Mouse (Mus musculus) forebrain, embryonic 10.5 days (tissue): ENCODE results near the gene Nploc4. TPM values are rescaled to one million over a fixed set of nuclear protein-coding genes. Genes with fewer than 3 reads are reported as not detected.
"Not testable (repeated sequence)": the region's sequence is repeated elsewhere in the genome, so short reads cannot be mapped to it uniquely, and the experiment has no call there.

Source experiments
- DNase-seq: peaks from one replicate; pipeline ENCODE4 v3.0.0-alpha.2; 2017; ENCODE audit warnings: low spot score; ENCODE audit errors: extremely low spot score
- H3K27ac ChIP-seq: fragments of 300-500 bp; sonication (generic); 2 replicates; pipeline ENCODE4 v1.5.1; 2016; ENCODE audit warnings: mild to moderate bottlenecking
- H3K27me3 ChIP-seq: fragments of 300-500 bp; sonication (generic); 2 replicates; pipeline ENCODE4 v1.6.1; 2016; ENCODE audit warnings: mild to moderate bottlenecking; ENCODE audit not compliant: poor library complexity, severe bottlenecking
- H3K36me3 ChIP-seq: fragments of 300-500 bp; sonication (generic); replicated peaks from 2 replicates; pipeline ENCODE4 v1.6.1; 2016; ENCODE audit warnings: mild to moderate bottlenecking, moderate library complexity
- H3K4me1 ChIP-seq: fragments of 300-500 bp; sonication (generic); 2 replicates; pipeline ENCODE4 v1.6.1; 2016
- H3K4me3 ChIP-seq: fragments of 300-500 bp; sonication (generic); 2 replicates; pipeline ENCODE4 v1.5.1; 2016; ENCODE audit warnings: mild to moderate bottlenecking, moderate library complexity
- H3K9me3 ChIP-seq: fragments of 300-500 bp; sonication (generic); 2 replicates; pipeline ENCODE4 v1.6.1; 2016; ENCODE audit warnings: mild to moderate bottlenecking, moderate library complexity
- WGBS: fragments of 180-500 bp; shearing (Covaris S2); methylation state at CpG from one replicate; pipeline ENCODE4 v1.1.7; 2016; 5-methylcytosine and 5-hydroxymethylcytosine counted together
- polyA plus RNA-seq: library from polyadenylated mRNA; unstranded; fragments of >200 nt; fragmentation: Nextera tagmentation; extraction: Ambion mirVana; gene quantifications from 2 replicates; pipeline ENCODE4 v1.2.1, GENCODE M21; 2016

The Nploc4 gene
- polyA plus RNA-seq, 1 experiment from 2014 or later, result 45.9 TPM

GRCm38 (mm10) chr11:120347791-120348683, 89.5 kb downstream of the Nploc4 start, which contains the start of gene Actg1:
Gene Actg1 (minus strand): TSS chr11:120348542.
- H3K27ac ChIP-seq, result peak within 1 kb of the TSS; percentile 100
- peaks cover 8% of the 10 kb centered on the region; the same call in 1 of the 2 replicates for H3K27me3 ChIP-seq
- 6% methylated on average over 102 of the region's 103 CpGs for WGBS
- peak within 1 kb of the TSS; percentile 99 for H3K4me3 ChIP-seq
- H3K9me3 ChIP-seq, result no peaks in the 10 kb centered on the region
- DNase-seq, result peak; percentile 84
- peaks cover 52% of the 10 kb centered on the region for H3K4me1 ChIP-seq
- H3K36me3 ChIP-seq, result peaks cover 25% of the 10 kb centered on the region

DNA sequence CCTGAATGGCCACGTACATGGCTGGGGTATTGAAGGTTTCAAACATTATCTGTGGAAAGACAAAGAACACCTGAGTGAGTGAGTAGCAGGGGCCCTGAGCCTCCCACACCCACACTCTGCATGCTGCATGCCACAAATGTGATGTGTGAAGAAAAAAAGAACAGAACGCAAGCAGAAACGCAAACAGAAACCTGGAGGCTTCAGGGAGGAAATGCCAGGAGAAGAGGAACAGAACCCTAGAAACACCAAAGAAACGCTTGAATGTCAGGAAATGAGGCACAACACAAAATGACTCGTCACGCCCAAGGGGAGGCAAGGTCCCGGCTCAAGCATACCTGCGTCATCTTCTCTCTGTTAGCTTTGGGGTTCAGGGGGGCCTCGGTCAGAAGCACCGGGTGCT, 90.2 kb downstream of the Nploc4 start:
- Histone ChIP-seq H3K4me1 (peaks cover 46% of the 10 kb centered on the region), H3K36me3 (peaks cover 25% of the 10 kb centered on the region), H3K9me3 (no peaks in the 10 kb centered on the region), H3K27ac (peak overlapping the region; percentile 100), H3K27me3 (peaks cover 8% of the 10 kb centered on the region; the same call in 1 of the 2 replicates), H3K4me3 (peak overlapping the region; percentile 99)
- WGBS, result 21% methylated on average over 10 of the region's 10 CpGs
- DNase-seq, result no peak

- Histone ChIP-seq H3K27ac (0 out of 2 replicates have a peak overlapping the region, but pooled peaks have one; percentile 15), H3K36me3 (peaks cover 25% of the 10 kb centered on the region), H3K4me1 (peaks cover 44% of the 10 kb centered on the region), H3K4me3 (peak overlapping the region; percentile 51)
- not testable (repeated sequence) for H3K9me3 ChIP-seq, H3K27me3 ChIP-seq, DNase-seq
- WGBS, result 85% methylated on average over 11 of the region's 13 CpGs
Measured at GRCm38 (mm10) chr11:120346383-120347034, 91.0 kb downstream of the Nploc4 start.

GRCm38 (mm10) chr11:120345067-120345681, 92.3 kb downstream of the Nploc4 start:
- Histone ChIP-seq H3K9me3 (no peaks in the 10 kb centered on the region), H3K27me3 (no peaks in the 10 kb centered on the region), H3K4me1 (peaks cover 30% of the 10 kb centered on the region), H3K36me3 (peaks cover 25% of the 10 kb centered on the region), H3K27ac (no peak overlapping the region), H3K4me3 (peak overlapping the region; percentile 19)
- no peak for DNase-seq
- 35% methylated on average over 1 of the region's 1 CpGs for WGBS

DNA sequence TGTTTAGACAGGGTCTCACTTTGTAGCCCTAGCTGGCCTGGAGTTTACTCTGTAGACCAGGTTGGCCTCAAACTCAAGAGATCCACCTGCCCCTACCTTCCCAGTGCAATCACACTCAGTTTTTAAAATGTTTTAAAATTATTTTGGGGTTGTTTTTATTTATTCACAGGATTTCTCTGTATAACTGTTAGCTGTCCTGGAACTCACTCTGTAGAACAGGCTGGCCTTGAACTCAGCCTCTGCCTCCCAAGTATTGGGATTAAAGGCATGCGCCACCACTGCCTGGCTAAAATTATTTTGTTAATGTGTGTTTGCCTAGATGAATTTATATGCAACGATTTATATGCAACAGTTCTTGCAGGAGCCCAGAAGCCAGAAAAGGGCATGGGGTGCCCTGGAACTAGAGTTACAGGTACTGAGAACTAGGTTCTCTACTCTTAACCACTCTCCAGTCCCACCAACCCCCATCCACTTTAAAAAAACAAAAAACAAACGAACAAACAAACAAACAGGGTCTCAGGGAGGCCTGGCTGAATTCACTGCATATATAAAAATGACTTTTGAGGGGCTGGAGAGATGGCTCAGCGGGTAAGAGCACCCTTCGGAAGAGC, 93.1 kb downstream of the Nploc4 start:
- Histone ChIP-seq H3K9me3 (no peaks in the 10 kb centered on the region), H3K27me3 (no peaks in the 10 kb centered on the region), H3K27ac (no peak overlapping the region), H3K4me3 (no peak overlapping the region), H3K4me1 (peaks cover 23% of the 10 kb centered on the region), H3K36me3 (peaks cover 25% of the 10 kb centered on the region)
- 70% methylated on average over 5 of the region's 5 CpGs for WGBS
- DNase-seq, result no peak

DNA sequence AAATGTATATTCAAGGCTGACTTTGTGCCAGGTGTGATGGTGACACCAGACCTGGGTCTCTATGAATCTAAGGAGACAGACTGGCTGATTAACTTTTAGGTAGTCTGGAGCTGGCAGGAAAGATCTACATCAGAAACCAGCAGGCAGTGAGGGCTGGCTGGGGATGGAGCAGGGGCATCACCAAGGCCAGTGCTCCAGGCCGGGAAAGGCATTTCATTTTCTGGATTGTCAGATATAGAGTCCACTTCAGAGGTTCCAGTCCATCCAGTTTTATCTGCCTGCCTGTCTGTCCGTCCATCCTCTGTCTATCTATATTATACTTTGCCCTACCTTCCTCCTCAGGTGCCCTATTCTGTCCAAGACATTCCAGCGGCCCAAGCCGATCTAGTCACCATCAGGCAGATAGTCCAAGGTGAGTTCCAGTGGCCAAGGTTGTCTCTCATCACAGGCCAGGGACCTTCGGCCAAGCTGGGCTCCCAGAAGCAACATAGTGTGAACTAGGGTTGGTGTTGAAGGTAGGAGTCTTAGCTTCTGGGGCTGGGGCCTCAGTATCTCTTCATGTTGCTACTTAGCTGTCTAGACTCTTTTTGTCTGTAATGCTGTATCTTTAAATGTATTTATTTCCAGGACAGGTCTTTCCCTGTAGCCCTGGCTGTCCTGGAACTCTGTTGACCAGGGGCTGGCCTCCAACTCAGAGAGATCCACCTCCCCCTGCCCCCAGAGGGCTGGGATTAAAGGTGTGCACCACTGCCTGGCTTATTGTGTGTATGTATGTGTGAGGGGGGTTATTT, 93.8 kb downstream of the Nploc4 start:
- Histone ChIP-seq H3K4me3 (no peak overlapping the region), H3K9me3 (no peaks in the 10 kb centered on the region), H3K4me1 (peaks cover 16% of the 10 kb centered on the region), H3K27me3 (no peaks in the 10 kb centered on the region), H3K36me3 (peaks cover 25% of the 10 kb centered on the region), H3K27ac (no peak overlapping the region)
- 79% methylated on average over 5 of the region's 5 CpGs for WGBS
- DNase-seq, result peak; percentile 36

DNA sequence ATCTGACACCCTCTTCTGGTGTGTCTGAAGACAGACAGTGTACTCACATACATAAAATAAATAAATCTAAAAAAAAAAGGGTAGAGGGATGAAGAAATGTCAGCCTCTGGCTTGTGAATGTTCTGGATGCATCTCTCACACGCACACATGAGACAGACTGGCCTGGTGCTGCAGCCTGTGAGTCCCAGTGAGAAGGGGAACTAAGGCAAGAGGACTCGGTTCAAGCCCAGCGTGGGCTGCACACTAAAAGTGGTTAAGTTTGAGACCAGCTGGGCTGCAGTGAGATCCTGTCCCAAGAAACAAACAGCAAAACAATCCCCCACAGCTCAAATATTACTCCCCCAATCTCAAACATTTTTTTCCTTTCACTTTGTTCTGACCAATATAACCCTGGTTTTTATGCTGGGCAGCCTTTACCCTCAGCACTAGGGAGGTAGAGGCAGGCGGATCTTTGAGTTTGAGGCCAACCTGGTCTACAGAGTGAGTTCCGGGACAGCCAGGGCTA, 94.8 kb downstream of the Nploc4 start:
- Histone ChIP-seq H3K4me1 (peaks cover 13% of the 10 kb centered on the region), H3K9me3 (no peaks in the 10 kb centered on the region), H3K4me3 (no peak overlapping the region), H3K27me3 (no peaks in the 10 kb centered on the region), H3K27ac (no peak overlapping the region), H3K36me3 (peaks cover 22% of the 10 kb centered on the region)
- no peak for DNase-seq
- WGBS, result 88% methylated on average over 5 of the region's 5 CpGs

- Histone ChIP-seq H3K4me3 (no peak overlapping the region), H3K27me3 (no peaks in the 10 kb centered on the region), H3K4me1 (peaks cover 8% of the 10 kb centered on the region), H3K9me3 (no peaks in the 10 kb centered on the region), H3K27ac (no peak overlapping the region), H3K36me3 (peaks cover 15% of the 10 kb centered on the region)
- DNase-seq, result no peak
- 92% methylated on average over 4 of the region's 4 CpGs for WGBS
Measured at GRCm38 (mm10) chr11:120341661-120342060, 95.8 kb downstream of the Nploc4 start.

DNA sequence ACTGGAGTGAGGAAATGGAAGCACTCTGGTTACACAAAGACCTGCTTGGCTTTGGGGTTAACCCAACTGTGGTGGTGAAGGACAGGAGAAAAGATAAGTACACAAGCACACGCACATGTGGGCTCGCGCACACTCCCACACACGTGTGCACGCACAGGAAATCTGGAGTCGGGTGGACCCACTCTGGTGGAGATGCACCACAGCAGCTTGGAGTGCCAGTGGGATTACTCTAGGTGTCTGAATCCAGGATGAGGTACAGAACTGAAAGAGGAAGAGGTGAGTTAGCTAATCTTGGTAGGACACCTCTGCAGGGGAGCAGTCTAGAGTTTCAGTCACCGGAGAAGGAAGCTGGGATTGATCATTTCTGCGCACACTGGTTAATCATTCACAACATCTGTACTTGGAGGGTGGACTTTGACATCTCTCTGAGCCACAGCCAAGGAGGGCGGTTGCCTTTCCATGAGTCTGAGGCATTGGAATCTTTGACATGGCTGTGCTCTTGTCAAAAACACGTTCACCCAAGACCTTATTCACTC, 97.5 kb downstream of the Nploc4 start:
- no peak overlapping the region for H3K27ac ChIP-seq
- DNase-seq, result peak; percentile 12
- WGBS, result 90% methylated on average over 10 of the region's 10 CpGs

GRCm38 (mm10) chr11:120338786-120339185, 98.7 kb downstream of the Nploc4 start:
- Histone ChIP-seq H3K27ac (no peak overlapping the region), H3K4me1 (no peaks in the 10 kb centered on the region), H3K4me3 (no peak overlapping the region), H3K9me3 (peaks cover 11% of the 10 kb centered on the region; the same call in 1 of the 2 replicates), H3K27me3 (no peaks in the 10 kb centered on the region), H3K36me3 (no peaks in the 10 kb centered on the region)
- peak; percentile 2 for DNase-seq
- WGBS, result 81% methylated on average over 3 of the region's 3 CpGs

More for the DNA sequence above, 97.5 kb downstream of the Nploc4 start:
- Histone ChIP-seq H3K4me3 (no peak overlapping the region), H3K4me1 (no peaks in the 10 kb centered on the region), H3K36me3 (peaks cover 6% of the 10 kb centered on the region), H3K9me3 (peaks cover 4% of the 10 kb centered on the region; the same call in 1 of the 2 replicates), H3K27me3 (no peaks in the 10 kb centered on the region)

DNA sequence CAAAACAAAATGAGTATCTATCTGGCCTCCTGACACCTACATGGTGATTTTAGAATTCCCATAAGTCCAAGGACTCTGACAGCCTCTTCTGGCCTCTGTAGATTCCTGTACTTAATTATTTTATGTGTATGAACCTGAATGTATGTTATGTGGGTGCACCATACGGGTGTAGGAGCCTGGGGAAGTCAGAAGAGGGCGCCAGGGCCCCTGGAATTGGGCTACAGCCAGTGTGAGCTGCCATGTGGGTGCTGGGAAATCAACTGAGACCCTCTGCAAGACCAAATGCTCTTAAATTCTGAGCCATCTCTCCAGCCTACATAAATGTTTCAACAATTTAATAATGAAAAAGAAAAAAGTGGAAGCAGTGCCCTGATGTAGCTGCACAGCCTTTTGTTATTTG, 100.1 kb downstream of the Nploc4 start:
- peaks cover 17% of the 10 kb centered on the region; the same call in 1 of the 2 replicates for H3K9me3 ChIP-seq
- WGBS, result 52% methylated on average over 2 of the region's 2 CpGs
- no peaks in the 10 kb centered on the region for H3K4me1 ChIP-seq
- H3K4me3 ChIP-seq, result no peak overlapping the region
- H3K27me3 ChIP-seq, result no peaks in the 10 kb centered on the region
- no peak overlapping the region for H3K27ac ChIP-seq
- peak; percentile 12 for DNase-seq
- H3K36me3 ChIP-seq, result no peaks in the 10 kb centered on the region
